Mouse (Mus musculus): ENCODE measurements at regions not wholly inside any gene's neighbourhood (a gene's known extent, or its start where the extent isn't known, plus 50 kb on each side); places are given as distances from the start of the nearest gene placed in this dataset.

GRCm38 (mm10) chr1:76200906-76201305 lies 654.8 kb downstream of the Slc4a3 start:
- intact Hi-C loops (cut with DNase I): no loop called here

DNA sequence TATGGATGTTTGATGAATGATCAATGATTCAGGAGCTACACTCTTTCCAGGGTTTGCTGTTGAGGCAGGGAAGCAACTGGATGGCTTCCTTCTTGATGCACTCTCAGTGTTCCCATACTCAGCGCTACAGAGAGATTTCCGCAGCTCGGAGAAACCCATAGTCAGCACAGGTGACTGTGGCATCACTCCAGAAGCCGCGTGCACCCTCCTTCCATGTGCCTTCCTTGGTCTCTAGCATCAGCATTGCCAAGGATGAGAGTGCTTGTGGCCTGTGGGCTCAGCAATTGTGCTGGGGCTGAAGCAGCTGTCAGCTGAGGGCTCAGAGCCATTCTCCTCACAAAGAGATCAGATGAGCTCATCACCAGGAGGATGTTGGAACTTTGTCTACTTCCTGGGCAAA lies 666.4 kb downstream of the Slc4a3 start:
- no peak for DNase-seq
- intact Hi-C loops (cut with DNase I): no loop called here

More at GRCm38 (mm10) chr1:76200906-76201305, 654.8 kb downstream of the Slc4a3 start:
- DNase-seq: no peak

- DNase-seq: peak; percentile 6 to 8
- intact Hi-C loops (cut with DNase I): no loop called here
Observed at GRCm38 (mm10) chr1:76244721-76245120, 698.7 kb downstream of the Slc4a3 start.

DNA sequence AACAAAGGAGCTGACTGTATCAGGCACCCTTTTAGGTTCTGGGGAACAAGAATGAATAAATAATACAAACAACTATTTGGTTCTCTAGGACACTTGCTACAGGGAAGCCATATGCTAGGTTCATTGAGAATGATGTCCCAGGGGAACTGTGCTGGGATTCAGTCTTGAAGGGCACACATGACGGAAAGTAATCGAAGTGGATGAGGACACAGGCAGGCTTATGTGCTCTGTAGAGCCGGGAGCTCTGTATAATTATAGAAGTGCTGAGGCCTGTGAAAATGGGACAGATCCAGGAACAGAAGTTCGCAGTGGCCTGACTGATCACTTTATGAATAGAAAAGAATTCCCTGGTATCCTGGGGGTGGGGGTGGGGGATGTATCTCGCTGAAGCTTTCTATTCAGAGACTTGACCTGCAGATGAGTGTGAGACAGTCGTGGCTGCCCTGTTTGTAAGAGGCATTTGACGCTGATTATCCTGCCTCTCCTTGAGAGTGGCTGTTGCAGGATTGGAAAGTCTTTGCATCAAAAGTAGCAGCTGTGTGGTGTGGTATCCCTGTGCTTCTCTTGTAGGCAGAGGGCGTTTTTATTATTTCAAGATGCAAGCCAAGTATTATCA lies 700.2 kb downstream of the Slc4a3 start:
- peak in 1 of 2 experiments; percentile 1 for DNase-seq
- intact Hi-C loops (cut with DNase I): no loop called here

DNA sequence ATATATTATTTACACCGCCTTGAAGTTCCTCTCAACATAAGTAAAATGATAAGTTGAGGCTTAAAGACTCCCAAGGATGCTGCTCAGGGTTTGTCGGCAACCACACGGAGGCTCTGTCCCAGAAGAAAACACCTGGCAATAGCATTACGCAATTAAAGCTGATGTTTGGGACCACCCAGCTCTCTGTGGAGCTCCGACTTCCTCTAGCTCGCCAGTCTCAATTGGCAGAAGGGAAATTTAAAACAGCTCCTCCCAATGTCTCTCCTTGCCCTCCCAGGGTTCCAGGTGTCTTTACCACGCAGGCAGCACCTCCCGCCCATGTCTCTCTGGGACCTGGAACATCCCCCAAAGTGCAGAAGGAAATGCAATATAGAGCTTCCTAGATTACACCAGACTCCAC lies 701.1 kb downstream of the Slc4a3 start:
- intact Hi-C loops (cut with DNase I): no loop called here
- DNase-seq: no peak

DNA sequence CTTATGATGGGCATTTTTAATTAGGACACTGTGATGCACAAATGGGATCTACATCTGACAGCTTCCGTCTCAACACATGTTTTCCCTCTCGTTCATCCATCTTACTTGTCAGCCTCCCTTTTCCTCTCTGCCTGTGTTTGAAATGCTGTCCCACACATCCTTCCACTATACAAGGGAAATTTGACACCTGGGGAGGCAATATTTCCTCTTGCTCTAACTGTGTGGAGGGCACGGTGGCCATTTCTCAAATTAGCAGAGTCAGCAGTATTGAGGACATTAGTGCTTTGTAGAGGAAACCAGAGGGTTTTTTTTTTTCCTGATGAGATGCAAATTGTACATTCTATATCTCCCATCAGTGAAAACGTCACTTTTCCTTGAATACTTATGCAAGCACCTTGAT lies 712.2 kb downstream of the Slc4a3 start:
- no peak for DNase-seq
- intact Hi-C loops (cut with DNase I): no loop called here

DNA sequence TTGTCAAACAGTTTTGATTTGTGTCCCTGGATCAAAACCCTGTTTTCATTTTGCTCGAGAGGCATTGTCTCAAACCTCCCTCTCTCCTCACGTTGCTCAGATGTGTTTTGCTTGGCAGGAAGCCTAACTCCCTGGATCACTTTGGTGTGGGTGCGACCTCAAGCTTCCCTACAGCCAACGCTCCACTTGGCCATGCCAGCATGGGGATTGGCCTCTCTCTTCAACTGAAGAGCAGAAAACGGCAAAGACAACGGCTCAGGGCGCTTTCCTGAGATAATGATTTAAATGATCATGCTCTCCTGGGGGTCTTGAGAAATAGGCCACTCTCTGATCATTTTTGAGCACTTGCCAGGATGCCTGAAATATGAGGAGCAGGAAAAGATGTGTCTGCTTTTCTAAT lies 730.1 kb downstream of the Slc4a3 start:
- DNase-seq: peak; percentile 53 to 58
- intact Hi-C loops (cut with DNase I): no loop called here

DNA sequence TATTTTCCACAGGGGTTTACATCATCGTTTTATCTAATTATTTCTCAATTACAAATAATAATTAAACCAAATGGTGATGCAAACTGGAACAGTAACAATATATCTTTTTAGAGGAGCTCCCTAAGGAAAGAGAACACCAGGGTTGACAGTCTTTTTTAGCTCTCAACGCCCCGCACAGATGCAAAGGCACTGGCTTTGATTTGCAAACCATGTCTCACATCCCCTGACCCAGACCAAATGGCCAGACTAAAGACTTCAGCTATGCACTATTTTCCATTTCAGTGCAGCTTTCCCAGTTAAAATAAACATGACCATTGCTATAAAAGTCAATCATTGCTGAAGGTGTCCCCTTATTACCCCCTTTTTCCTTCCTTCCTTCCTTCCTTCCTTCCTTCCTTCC lies 730.6 kb downstream of the Slc4a3 start:
- DNase-seq: peak; percentile 3
- intact Hi-C loops (cut with DNase I): no loop called here

- peak; percentile 57 to 68 for DNase-seq
- intact Hi-C loops (cut with DNase I): no loop called here
Observed at GRCm38 (mm10) chr1:76283322-76283721, 737.3 kb downstream of the Slc4a3 start.

DNA sequence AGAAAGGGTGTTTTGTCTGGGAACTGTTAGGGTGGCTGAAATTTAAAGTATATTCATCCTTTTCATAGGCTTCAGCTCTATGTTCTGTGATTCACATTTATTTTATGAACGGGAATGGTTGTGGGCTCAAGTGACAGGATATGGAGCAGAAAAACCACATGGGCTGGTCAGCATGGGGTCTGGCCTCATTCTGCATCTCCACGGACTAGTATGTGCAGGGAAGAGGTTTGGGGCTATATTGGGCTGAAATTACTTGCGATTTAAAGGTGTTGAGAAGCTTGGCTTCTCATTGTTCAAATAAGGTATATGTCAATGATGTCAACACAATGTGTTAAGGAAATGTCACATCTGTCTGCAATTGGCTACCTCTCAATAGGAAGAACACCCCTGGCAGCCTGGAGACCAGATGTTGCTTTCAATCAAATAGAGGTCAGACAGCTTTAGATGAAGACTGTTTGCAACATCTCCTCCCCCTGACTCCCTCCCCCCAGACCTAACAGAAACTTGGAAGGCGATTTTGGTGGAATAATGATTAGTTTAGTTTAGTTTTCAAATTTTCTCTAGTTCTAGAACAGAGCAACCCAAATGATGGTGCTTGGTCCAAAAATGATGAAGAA lies 777.0 kb downstream of the Slc4a3 start:
- no peak for DNase-seq
- intact Hi-C loops (cut with DNase I): no loop called here

- intact Hi-C loops (cut with DNase I): no loop called here
- DNase-seq: no peak
Observed at GRCm38 (mm10) chr1:76323592-76323991, 777.5 kb downstream of the Slc4a3 start.

GRCm38 (mm10) chr1:76336011-76336410 lies 789.9 kb downstream of the Slc4a3 start:
- intact Hi-C loops (cut with DNase I): no loop called here
- DNase-seq: no peak

GRCm38 (mm10) chr1:76362106-76362505 lies 816.0 kb downstream of the Slc4a3 start:
- intact Hi-C loops (cut with DNase I): no loop called here
- no peak for DNase-seq

- intact Hi-C loops (cut with DNase I): no loop called here
- DNase-seq: peak; percentile 62 to 71
Observed at GRCm38 (mm10) chr1:76373931-76374330, 827.9 kb downstream of the Slc4a3 start.

GRCm38 (mm10) chr1:76378154-76378553 lies 832.1 kb downstream of the Slc4a3 start:
- DNase-seq: no peak
- intact Hi-C loops (cut with DNase I): no loop called here

GRCm38 (mm10) chr1:76392536-76392935 lies 846.5 kb downstream of the Slc4a3 start:
- DNase-seq: no peak
- intact Hi-C loops (cut with DNase I): no loop called here

DNA sequence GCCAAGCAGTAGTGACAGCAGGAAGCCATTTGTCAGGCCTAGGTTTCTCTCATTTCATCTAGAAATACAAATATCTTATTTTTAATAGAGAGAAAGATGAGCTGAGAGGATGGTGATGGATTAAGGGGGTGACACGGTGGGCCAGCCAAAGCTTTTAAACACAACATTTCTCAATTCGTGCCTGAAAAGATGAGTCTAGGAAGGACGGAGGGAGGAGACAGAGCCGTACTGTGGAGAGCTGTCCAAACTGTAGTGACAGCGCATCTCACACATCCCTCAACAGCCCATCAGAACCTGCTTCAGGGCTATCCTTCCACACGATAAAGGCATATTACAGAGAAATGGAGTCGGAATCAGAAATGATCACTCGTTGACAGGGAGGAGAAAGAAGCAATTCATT lies 848.0 kb downstream of the Slc4a3 start:
- no peak for DNase-seq
- intact Hi-C loops (cut with DNase I): no loop called here

- DNase-seq: no peak
- intact Hi-C loops (cut with DNase I): no loop called here
Observed at GRCm38 (mm10) chr1:76402854-76403253, 856.8 kb downstream of the Slc4a3 start.

DNA sequence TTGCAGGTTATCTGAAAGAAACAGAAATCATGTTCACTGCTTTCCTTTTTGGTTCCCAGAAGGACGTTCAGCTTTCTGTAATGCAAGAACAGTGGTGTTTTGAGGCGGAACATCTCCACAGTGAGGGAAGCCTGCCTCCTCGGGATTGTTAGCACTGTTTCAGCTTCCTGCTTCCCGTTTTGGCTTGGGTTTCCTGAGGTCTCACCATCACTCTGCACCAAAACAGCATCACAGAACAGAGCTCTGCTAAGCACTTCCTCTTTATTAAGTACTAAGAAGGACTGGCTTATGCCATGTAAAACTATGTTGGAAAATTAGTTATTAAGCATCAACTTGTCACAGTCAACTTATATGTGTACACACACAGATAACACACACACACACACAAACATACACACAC lies 857.9 kb downstream of the Slc4a3 start:
- intact Hi-C loops (cut with DNase I): no loop called here
- no peak for DNase-seq

- DNase-seq: no peak
- intact Hi-C loops (cut with DNase I): no loop called here
Observed at GRCm38 (mm10) chr1:76410813-76411212, 864.7 kb downstream of the Slc4a3 start.

- no peak for DNase-seq
- intact Hi-C loops (cut with DNase I): no loop called here
Observed at GRCm38 (mm10) chr1:76420525-76420924, 874.5 kb downstream of the Slc4a3 start.

- intact Hi-C loops (cut with DNase I): no loop called here
Observed at GRCm38 (mm10) chr1:76427439-76427838, 881.4 kb downstream of the Slc4a3 start.

More at GRCm38 (mm10) chr1:76427439-76427838, 881.4 kb downstream of the Slc4a3 start:
- no peak for DNase-seq

Measured in heart, postnatal 14 days (tissue).